Mouse (Mus musculus) T-helper 2 cell (primary cell): ENCODE measurements around the gene Ocln.

ENCODE experiments used
- in situ Hi-C: fragments of 300-600 bp; cut with MboI, MseI; formaldehyde crosslinking; loops from one replicate; pipeline ENCODE4 v1.15.1; 2025; ENCODE audit warnings: high pct_unique_total_duplicates

Gene Ocln

GRCm38 (mm10) chr13:100552369-100553041 lies at the start of gene Ocln:
Gene Ocln (minus strand): TSS chr13:100552718.
- in situ Hi-C loops: no loop called here

- in situ Hi-C loops: no loop called here
Observed at GRCm38 (mm10) chr13:100601034-100601433, 48.5 kb upstream of the Ocln start.

- in situ Hi-C loops: no loop called here
Observed at GRCm38 (mm10) chr13:100600317-100600716, 47.8 kb upstream of the Ocln start.

- in situ Hi-C loops: no loop called here
Observed at GRCm38 (mm10) chr13:100597284-100597683, 44.8 kb upstream of the Ocln start.

- in situ Hi-C loops: no loop called here
Observed at GRCm38 (mm10) chr13:100595552-100595885, 43.0 kb upstream of the Ocln start.

GRCm38 (mm10) chr13:100594838-100595551 lies 42.5 kb upstream of the Ocln start:
- in situ Hi-C loops: no loop called here

- in situ Hi-C loops: no loop called here
Observed at GRCm38 (mm10) chr13:100594041-100594792, 41.7 kb upstream of the Ocln start.

- in situ Hi-C loops: loop anchor here (5.0 kb wide), 1 partner anchor 96 kb away; the partner anchor contains the start of gene Gtf2h2
Observed at GRCm38 (mm10) chr13:100588646-100589045, 36.1 kb upstream of the Ocln start.

GRCm38 (mm10) chr13:100582144-100582543 lies 29.6 kb upstream of the Ocln start:
- in situ Hi-C loops: no loop called here

GRCm38 (mm10) chr13:100581701-100582100 lies 29.2 kb upstream of the Ocln start:
- in situ Hi-C loops: no loop called here

GRCm38 (mm10) chr13:100579951-100580350 lies 27.4 kb upstream of the Ocln start:
- in situ Hi-C loops: no loop called here

GRCm38 (mm10) chr13:100579220-100579619 lies 26.7 kb upstream of the Ocln start:
- in situ Hi-C loops: no loop called here

- in situ Hi-C loops: no loop called here
Observed at GRCm38 (mm10) chr13:100575950-100576349, 23.4 kb upstream of the Ocln start.

- in situ Hi-C loops: no loop called here
Observed at GRCm38 (mm10) chr13:100570713-100571112, 18.2 kb upstream of the Ocln start.

GRCm38 (mm10) chr13:100568359-100568758 lies 15.8 kb upstream of the Ocln start:
- in situ Hi-C loops: no loop called here

GRCm38 (mm10) chr13:100559449-100559848 lies 6.9 kb upstream of the Ocln start:
- in situ Hi-C loops: no loop called here

- in situ Hi-C loops: no loop called here
Observed at GRCm38 (mm10) chr13:100557011-100557410, 4.5 kb upstream of the Ocln start.

- in situ Hi-C loops: no loop called here
Observed at GRCm38 (mm10) chr13:100553042-100553437, 522 bp upstream of the Ocln start.

GRCm38 (mm10) chr13:100552009-100552368 lies 529 bp downstream of the Ocln start:
- in situ Hi-C loops: no loop called here

- in situ Hi-C loops: no loop called here
Observed at GRCm38 (mm10) chr13:100551371-100552008, 1.0 kb downstream of the Ocln start.

- in situ Hi-C loops: no loop called here
Observed at GRCm38 (mm10) chr13:100547269-100547668, 5.2 kb downstream of the Ocln start.

- in situ Hi-C loops: no loop called here
Observed at GRCm38 (mm10) chr13:100545510-100545909, 7.0 kb downstream of the Ocln start.
